Mouse (Mus musculus): ENCODE measurements around the gene Cacna1e.

GRCm38 (mm10) chr1:154830051-154830450 is 54.2 kb downstream of the Cacna1e start:
- TF ChIP-seq CTCF (IDR thresholded peaks at IDR 0.05; ENCODE audit: borderline replicate concordance, insufficient read depth, low read depth, low read length) = no peak
- TF ChIP-seq POLR2A (IDR thresholded peaks at IDR 0.05; ENCODE audit: borderline replicate concordance, insufficient read depth, low read length) = no peak
